Mouse (Mus musculus) intestine, embryonic 14.5 days (tissue): ENCODE data around the gene Fastkd5. TPM values are rescaled to one million over a fixed set of nuclear protein-coding genes. Genes with fewer than 3 reads are reported as not detected.

Experiments
- ATAC-seq: fragments of 200-750 bp; cut with Nextera tagmentation; replicated peaks from 2 replicates; pipeline ENCODE4 v1.8.0; 2017; ENCODE audit warnings: low read depth, moderate number of reproducible peaks, moderate TSS enrichment, moderate library complexity; ENCODE audit not compliant: low FRiP score, low TSS enrichment
- DNase-seq: peaks from one replicate; pipeline ENCODE4 v3.0.0-alpha.2; 2018; ENCODE audit warnings: low spot score
- H3K27ac ChIP-seq: fragments of 300-500 bp; sonication (generic); 2 replicates; pipeline ENCODE4 v1.5.1; 2014; ENCODE audit warnings: low read depth, mild to moderate bottlenecking, control low read depth
- H3K27me3 ChIP-seq: fragments of 300-500 bp; sonication (generic); replicated peaks from 2 replicates; pipeline ENCODE4 v1.6.1; 2014; ENCODE audit warnings: low read length, control low read depth; ENCODE audit not compliant: control insufficient read depth, insufficient read depth
- H3K36me3 ChIP-seq: fragments of 300-500 bp; sonication (generic); 2 replicates; pipeline ENCODE4 v1.6.1; 2014; ENCODE audit warnings: low read length, control low read depth; ENCODE audit not compliant: control insufficient read depth, insufficient read depth
- H3K4me1 ChIP-seq: fragments of 300-500 bp; sonication (generic); replicated peaks from 2 replicates; pipeline ENCODE4 v1.6.1; 2014; ENCODE audit warnings: low read length, control low read depth, mixed read lengths; ENCODE audit not compliant: control insufficient read depth, insufficient read depth
- H3K4me2 ChIP-seq: fragments of 300-500 bp; sonication (generic); 2 replicates; pipeline ENCODE4 v1.6.1; 2014; ENCODE audit warnings: low read length
- H3K4me3 ChIP-seq: fragments of 300-500 bp; sonication (generic); 2 replicates; pipeline ENCODE4 v1.5.1; 2014; ENCODE audit warnings: low read depth, low read length, control low read depth, mixed read lengths
- H3K9ac ChIP-seq: fragments of 300-500 bp; sonication (generic); 2 replicates; pipeline ENCODE4 v1.6.1; 2014; ENCODE audit warnings: mild to moderate bottlenecking, low read length
- H3K9me3 ChIP-seq: fragments of 300-500 bp; sonication (generic); 2 replicates; pipeline ENCODE4 v1.6.1; 2016; ENCODE audit warnings: low read length, control low read depth; ENCODE audit not compliant: control insufficient read depth
- WGBS: fragments of 180-500 bp; shearing (Covaris S2); extraction: QIAGEN DNeasy Blood & Tissue Kit; methylation state at CpG from one replicate; pipeline ENCODE4 v1.1.7; 2014; 5-methylcytosine and 5-hydroxymethylcytosine counted together
- polyA plus RNA-seq: library from polyadenylated mRNA; unstranded; fragments of >200 nt; fragmentation: Nextera tagmentation; extraction: Ambion mirVana; gene quantifications from 2 replicates; pipeline ENCODE4 v1.2.1, GENCODE M21; 2014

Gene Fastkd5
- polyA plus RNA-seq, 1 experiment from 2014 or later: 17.2 TPM

DNA sequence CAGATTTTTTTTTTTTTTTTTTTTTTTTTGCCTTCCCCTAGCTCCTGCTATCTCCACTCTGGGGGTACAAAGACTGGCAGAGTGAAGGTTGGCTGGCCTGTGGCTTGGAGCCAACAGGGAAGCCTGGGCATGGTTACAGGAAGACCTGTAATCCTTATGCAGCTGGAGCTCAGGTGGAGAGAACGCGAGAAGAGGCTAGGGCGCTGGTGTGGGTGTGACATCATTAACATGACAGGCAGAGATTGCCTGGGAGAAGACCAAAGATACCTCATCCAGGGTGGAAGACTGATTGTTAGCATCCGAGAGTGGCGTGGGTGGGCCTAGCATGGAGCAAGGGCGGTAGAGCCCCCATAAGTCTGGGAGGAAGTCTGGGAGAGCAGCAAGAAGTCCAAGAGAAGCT lies 9.4 kb upstream of the Fastkd5 start:
- 69% methylated on average over 6 of the region's 6 CpGs for WGBS
- Histone ChIP-seq H3K27ac (peak overlapping the region; percentile 80; the same call in 1 of the 2 replicates), H3K4me2 (no peak overlapping the region), H3K27me3 (peaks cover 39% of the 10 kb centered on the region), H3K4me1 (peaks cover 13% of the 10 kb centered on the region), H3K9ac (no peak overlapping the region), H3K4me3 (no peak overlapping the region), H3K36me3 (no peaks in the 10 kb centered on the region), H3K9me3 (no peaks in the 10 kb centered on the region)
- DNase-seq: no peak
- ATAC-seq: no peak

DNA sequence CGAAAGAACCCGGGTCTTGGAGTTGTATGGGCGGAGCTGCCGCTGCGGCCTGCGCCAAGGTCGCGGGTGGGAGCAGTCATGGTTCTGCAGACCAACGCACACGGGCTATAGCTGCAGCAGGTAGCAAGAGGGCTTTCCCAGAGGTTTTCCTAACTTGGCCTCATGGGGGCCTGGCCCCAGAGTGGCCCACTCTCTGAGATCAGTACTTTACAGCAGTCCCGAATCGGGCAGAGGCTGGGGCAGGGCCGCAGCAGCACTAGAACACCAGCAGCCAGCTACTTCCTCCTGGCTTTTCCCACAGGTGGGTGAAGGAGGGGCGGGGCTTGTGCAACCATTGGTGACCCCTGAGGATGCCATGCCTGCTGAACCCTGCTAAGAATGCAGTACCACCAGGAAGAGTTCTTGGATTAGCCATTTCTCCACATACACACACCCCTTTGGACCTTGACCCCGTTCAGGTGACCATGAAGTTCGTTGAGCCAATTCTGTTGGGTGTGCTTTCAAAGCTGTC lies 8.3 kb upstream of the Fastkd5 start:
- H3K27me3 ChIP-seq: peaks cover 47% of the 10 kb centered on the region

DNA sequence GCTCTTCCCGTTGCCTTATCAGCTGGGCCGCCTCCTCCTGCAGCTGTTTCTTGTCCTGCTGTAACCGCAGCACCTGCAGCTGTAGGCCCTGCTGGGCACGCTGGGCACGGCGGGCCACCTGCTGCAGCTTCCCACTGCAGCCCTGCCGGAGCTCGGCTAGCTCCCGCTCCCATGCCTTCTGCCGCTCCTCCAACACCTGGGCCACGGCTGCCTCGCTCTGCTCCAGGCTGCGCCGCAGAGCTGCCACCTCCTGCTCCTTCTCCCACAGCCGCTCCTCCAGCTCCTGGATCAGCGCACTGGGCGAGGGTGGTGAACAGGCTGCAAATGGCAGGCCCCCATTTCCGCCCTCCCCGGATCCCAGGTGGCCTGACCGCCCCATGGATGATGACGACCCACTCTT lies 6.0 kb upstream of the Fastkd5 start:
- DNase-seq (no peak), ATAC-seq (no peak)
- Histone ChIP-seq H3K9me3 (no peaks in the 10 kb centered on the region), H3K9ac (no peak overlapping the region), H3K27me3 (peaks cover 47% of the 10 kb centered on the region), H3K4me1 (peaks cover 15% of the 10 kb centered on the region), H3K4me2 (no peak overlapping the region; the same call in 1 of the 2 replicates), H3K4me3 (no peak overlapping the region), H3K36me3 (no peaks in the 10 kb centered on the region), H3K27ac (no peak overlapping the region)
- 28% methylated on average over 21 of the region's 21 CpGs for WGBS

More for the DNA sequence above, 8.3 kb upstream of the Fastkd5 start:
- 30% methylated on average over 16 of the region's 16 CpGs for WGBS
- Histone ChIP-seq H3K9me3 (no peaks in the 10 kb centered on the region), H3K27ac (peak overlapping the region; percentile 80), H3K4me1 (peaks cover 15% of the 10 kb centered on the region), H3K4me3 (peak overlapping the region; percentile 20), H3K9ac (peak overlapping the region; percentile 4; the same call in 1 of the 2 replicates), H3K4me2 (peak overlapping the region; percentile 38), H3K36me3 (no peaks in the 10 kb centered on the region)
- DNase-seq (peak; percentile 73), ATAC-seq (peak; percentile 59)

DNA sequence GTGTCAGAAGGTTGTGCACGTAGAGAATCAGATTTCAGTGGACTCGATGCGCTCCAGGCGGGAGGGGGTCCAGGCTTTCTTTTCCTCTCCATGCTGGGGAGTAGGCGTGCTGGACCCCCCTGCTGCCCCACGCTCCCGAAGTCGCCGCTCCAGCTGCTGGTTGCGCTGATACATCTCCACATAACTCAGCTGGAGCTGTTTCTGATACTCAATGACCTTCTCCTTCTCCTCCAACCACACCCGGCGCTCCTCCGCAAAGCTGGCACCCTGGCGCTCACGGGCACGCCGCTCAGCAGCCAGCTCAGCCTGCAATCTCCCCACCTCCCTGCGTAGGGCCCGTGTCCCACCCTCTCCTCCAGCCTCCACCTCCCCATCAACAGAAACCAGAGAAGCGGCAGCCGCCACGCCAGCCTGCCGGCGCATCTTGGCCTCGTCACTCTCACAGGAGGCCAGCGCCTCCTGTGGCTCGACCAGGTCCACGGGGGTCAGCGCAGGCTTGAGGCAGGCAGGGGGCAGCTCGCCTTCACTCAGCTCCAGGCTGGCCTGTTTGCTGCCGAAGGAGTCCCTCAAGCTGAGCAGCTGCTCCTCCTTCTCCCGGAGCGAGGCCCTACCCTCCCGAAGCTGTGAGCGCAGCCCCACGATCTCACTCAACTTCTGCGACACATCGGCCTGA lies 5.0 kb upstream of the Fastkd5 start:
- no peak overlapping the region for H3K27ac ChIP-seq
- peaks cover 47% of the 10 kb centered on the region for H3K27me3 ChIP-seq
- peak overlapping the region; percentile 69 for H3K4me2 ChIP-seq
- ATAC-seq (no peak; the same call in 1 of the 2 replicates), DNase-seq (peak; percentile 72)
- peak overlapping the region; percentile 35 for H3K9ac ChIP-seq
- no peaks in the 10 kb centered on the region for H3K9me3 ChIP-seq
- no peaks in the 10 kb centered on the region for H3K36me3 ChIP-seq
- peak overlapping the region; percentile 37 for H3K4me3 ChIP-seq
- 6% methylated on average over 38 of the region's 38 CpGs for WGBS
- H3K4me1 ChIP-seq: peaks cover 15% of the 10 kb centered on the region

DNA sequence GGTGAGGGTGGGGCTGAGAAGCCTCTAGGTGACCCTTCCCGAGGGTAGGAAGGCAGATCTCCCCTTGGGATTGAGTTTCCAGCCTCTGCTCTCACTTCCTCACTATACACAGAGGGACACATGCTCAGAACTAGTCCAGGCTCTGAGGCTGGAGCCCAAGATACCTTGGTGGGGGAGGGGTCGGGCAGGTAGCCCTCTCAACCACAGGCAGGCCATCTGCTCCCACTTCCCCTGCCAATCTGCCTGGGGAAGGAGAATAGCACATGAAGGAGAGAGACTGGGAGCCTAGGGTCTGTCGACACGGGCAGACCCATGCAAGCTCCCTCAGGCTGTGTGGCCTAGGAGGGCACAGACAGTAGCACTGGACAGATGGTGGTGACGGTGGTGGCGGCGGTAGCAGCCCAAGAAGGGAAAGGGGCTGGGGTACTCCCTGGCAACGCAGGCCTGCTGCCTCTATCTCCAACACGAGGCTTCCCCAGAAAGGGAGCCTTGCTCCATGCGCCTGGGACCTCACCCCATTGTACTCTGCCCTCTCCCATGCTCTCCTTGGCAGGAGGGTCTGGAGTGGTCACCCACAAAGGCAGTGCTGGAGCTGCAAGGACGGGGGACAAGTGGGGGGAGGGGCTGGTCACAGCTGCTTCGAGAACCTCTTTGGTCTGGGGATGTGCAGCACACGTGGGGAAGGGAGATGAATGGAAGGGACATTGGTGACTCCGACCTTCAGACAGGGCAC lies 4.3 kb upstream of the Fastkd5 start:
- no peaks in the 10 kb centered on the region for H3K9me3 ChIP-seq
- H3K27ac ChIP-seq: no peak overlapping the region
- peaks cover 15% of the 10 kb centered on the region for H3K4me1 ChIP-seq
- 29% methylated on average over 14 of the region's 14 CpGs for WGBS
- peak overlapping the region; percentile 37; the same call in 1 of the 2 replicates for H3K4me3 ChIP-seq
- ATAC-seq (no peak), DNase-seq (no peak)
- H3K4me2 ChIP-seq: peak overlapping the region; percentile 69
- H3K36me3 ChIP-seq: no peaks in the 10 kb centered on the region
- peaks cover 47% of the 10 kb centered on the region for H3K27me3 ChIP-seq
- H3K9ac ChIP-seq: no peak overlapping the region; the same call in 1 of the 2 replicates

DNA sequence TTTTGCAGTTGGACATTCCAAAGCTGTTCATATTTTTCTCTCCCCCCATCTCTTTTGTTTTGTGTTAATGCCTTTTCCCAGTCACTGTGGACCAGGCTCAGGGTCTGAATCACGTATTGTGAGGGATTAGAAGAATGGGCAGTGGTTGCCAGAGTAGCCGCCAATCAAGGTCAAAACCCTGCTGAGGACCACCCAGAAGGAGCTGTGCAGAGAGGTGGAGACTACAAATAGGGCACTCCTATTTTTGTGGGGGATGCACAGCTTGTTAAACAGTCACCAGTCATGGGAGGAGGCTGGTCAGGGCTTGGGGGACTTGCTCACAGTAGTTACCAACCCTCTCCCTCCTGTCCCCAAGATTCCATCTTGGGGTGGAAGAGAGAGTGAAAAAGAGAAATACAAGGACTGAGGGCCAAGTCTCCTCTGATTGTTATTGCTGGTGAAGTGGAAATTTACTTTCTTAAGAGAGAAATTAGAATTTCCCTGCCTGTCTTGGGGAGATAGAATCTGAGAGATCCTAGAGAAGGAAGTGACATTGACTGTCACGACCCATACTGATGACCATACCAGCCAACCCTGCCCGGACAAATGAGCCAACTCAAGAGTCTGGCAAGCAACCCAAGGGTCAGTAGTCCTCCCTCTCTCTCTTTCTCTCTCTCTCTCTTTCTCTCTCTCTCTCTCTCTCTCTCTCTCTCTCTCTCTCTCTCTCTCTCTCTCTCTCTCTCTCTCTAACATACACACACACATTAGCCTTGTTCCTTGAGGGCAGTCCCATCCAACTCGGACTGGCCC lies 3.3 kb upstream of the Fastkd5 start:
- ATAC-seq: no peak
- DNase-seq: no peak
- Histone ChIP-seq H3K4me1 (peaks cover 24% of the 10 kb centered on the region), H3K9ac (no peak overlapping the region), H3K27me3 (peaks cover 44% of the 10 kb centered on the region), H3K4me3 (no peak overlapping the region), H3K9me3 (no peaks in the 10 kb centered on the region), H3K36me3 (no peaks in the 10 kb centered on the region; the same call in 1 of the 2 replicates), H3K27ac (no peak overlapping the region), H3K4me2 (no peak overlapping the region)
- 51% methylated on average over 5 of the region's 5 CpGs for WGBS

DNA sequence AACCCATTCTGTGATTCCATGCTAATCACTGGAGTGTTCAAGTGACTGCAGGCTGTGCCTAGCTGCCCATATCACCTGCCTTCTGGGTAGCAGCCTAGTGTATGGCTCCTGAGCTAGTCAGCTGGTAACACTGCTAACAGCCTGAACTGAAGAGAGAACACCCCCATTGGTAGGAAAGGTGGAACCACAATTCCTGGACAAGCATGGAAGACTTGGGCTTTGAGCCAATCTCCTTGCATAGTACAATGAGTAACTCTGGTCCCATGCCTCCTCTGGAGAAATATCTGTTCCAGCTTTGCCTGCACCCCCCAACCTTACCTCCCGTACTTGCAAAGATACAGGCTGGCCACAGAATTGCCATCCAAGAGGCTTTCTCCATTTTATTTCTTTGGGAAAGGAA lies 2.6 kb upstream of the Fastkd5 start:
- peaks cover 38% of the 10 kb centered on the region for H3K27me3 ChIP-seq

More for the DNA sequence above, 2.6 kb upstream of the Fastkd5 start:
- Histone ChIP-seq H3K4me1 (peaks cover 24% of the 10 kb centered on the region), H3K9ac (no peak overlapping the region), H3K9me3 (no peaks in the 10 kb centered on the region), H3K36me3 (peaks cover 4% of the 10 kb centered on the region; the same call in 1 of the 2 replicates), H3K4me2 (no peak overlapping the region), H3K27ac (no peak overlapping the region), H3K4me3 (no peak overlapping the region)
- no peak for DNase-seq
- ATAC-seq: no peak
- WGBS: 75% methylated on average over 1 of the region's 1 CpGs
